Mouse (Mus musculus) CD8-positive naive resting alpha-beta T cell, adult 2 months (primary cell): Measurements from ENCODE around the gene Snrpc.

ENCODE experiments used
- DNase-seq, 2 experiments: peaks; one replicate each; pipeline ENCODE4 v3.0.0; 2022; ENCODE audit warnings: low read depth in 2 of 2, low spot score in 2 of 2

The Snrpc gene

DNA sequence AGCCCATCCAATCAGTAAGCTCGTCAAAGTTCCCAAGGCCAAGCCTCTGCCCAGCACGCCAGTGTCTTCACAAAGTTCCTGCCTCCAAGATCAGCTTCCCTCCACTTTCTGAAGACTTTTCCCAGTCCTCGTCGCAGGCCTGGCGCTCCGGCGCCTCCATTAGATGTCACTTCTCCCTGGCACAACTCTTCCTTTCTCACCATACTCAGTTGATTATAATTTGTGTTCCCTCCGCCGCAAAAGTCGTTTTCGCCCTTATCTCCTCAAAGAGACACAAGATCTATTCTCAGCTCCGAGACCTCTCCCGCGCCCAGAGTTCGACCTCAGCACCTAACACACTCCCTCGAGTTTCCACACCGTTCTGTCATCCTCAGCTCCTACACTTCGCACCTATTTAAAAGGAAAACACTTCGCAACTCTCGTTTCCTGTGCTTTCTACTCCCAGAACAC, 18.4 kb upstream of the Snrpc start:
- DNase-seq, result peak in 1 of 2 experiments; percentile 14

DNA sequence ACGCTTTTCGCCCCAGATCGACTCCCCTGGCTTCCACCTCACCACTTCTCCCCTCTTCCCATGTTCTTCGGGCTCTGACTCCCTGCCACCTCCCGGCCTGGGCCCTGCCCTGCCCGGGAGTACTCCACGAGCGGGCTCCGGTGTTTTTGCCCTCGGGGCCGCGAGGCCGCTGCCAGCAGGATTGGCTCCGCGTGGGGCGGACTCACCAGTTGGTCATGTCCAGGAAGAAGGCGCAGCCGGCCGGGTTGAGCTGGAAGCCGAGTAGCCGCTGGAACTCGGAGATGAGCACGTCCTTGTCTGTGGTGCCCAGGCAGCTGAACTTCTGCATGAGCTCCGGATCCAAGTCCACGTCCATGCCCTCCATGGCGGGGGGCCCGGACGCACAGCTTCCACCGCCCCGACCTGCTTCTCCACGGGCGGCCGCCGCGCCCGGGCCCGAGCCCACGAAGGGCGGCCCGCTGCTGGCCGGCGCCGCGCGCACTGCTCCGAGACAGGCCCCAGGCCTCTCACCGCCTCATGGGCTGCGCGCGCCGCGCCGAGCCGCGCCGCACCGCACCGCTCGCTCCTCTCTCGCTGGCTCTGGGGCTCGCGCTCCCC, 17.9 kb upstream of the Snrpc start:
- peak; percentile 51 to 58 for DNase-seq

- DNase-seq, result peak; percentile 99
These were observed 17.2 kb upstream of the Snrpc start, which contains the start of gene D17Wsu92e for GRCm38 (mm10) chr17:27820568-27821406. TSS of gene D17Wsu92e (minus strand) at chr17:27820648.

DNA sequence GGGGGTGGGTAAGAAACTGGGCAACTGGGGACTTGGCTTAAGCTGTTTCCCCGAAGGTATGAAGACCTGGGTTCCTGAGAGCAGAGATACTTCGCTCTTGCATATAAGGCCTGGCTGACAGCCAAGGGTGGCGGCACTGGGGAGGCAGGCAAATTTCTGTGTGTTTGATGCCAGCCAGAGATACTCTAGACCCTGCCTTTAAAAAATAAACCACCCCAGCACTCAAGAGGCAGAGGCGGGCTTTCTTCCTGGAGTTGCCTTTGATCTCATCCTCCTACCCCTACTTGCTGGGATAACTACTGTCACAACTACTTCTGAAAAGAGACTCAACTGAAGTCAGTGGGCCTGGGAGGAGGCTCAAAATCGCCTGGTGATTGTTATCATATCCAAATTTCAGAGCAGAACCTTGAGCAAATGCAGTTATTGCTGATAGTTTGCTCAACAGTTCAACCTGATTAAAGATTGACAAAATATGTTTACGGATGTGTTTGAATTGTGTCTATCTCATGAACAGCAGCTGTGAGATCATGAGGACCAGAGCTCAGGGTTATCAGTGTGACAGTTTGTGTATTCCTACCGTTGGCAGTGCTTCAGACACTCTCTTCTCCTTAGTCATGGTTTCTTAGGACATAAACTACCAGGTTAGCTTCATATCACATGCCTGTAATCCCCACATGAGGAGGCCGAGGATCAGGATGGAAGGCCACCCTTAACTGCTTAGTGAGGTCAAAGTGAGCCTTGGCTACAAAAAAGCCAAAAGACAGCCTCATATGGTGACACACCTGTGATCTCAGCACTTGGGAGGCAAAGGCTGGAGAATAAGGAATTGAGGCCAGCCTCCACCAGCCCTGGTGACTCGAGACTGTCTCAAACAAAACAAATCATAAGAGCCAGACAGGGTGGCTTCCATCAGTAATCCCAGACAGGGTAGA, 16.3 kb upstream of the Snrpc start:
- peak in 1 of 2 experiments; percentile 18 for DNase-seq

DNA sequence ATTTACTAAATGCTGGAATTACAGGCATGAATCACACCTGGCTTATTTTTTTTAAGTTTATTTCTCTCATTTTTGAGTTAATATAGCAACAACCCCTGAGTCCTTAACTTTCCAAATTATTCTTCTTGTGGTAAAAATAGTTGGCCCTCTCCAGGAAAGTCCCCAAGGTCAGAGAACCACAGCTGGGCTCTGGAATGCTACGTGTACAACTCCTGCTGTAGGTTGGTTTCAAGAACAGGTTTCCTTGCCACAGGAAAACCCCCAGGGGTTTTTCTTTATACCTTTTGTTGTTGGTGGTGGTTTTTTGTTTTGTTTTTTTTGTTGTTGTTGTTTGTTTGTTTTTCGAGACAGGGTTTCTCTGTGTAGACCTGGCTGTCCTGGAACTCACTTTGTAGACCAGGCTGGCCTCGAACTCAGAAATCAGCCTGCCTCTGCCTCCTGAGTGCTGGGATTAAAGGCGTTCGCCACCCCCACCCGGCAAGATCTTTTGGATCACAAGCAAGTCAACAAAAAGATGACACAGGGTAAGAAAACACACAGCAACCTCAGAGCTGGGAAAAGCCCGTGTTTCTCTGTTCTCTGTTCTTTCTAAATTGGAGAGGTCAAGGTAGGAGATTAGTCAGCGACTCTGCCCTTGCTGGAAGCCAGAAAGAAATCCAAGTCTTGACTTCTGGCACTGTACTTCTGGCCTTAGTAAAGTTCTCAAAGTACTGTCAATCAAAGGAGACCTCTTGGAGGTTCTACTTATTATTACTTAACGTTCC, 14.6 kb upstream of the Snrpc start:
- DNase-seq, result no peak

GRCm38 (mm10) chr17:27824941-27825340, 13.0 kb upstream of the Snrpc start:
- no peak for DNase-seq

GRCm38 (mm10) chr17:27825539-27825938, 12.4 kb upstream of the Snrpc start:
- DNase-seq, result no peak

DNA sequence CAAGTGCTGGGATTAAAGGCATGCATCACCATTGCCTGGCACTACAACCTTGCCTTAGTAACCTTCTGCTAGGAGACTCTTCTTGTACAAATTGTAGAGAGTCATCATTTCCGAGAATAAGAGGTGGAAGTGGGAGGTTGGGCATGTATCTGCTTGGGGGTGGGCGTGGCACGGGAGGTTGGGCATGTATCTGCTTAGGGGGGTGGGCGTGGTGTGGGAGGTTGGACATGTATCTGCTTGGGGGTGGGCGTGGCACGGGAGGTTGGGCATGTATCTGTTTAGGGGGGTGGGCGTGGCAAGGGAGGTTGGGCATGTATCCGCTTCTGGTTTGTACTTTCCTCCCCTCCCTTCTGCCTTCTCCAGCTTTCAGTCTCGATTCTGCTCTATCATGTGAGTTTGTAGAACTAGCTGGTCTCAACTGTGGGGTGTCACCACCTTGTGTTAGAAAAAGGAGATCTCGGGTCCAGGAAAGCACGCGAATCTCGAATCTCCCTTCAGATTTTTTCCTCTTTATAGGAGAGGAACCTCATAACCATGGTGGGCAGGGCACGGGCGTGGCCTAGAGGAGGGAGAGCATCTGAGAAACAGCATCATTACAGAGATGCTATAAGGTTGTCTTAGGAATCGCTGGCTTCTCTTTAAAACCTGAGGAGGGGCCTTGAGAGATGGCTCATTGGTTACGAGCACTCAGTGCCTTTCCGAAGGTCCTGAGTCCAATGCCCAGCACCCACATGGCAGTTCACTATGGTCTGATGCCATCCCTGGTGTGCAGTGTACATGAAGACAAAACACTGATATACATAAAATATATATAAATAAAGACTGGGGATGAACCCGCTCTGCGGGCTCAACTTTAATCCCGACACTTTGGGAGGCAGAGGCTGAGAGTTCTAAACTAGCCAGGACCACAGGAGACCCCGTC, 11.7 kb upstream of the Snrpc start:
- DNase-seq, result peak; percentile 80

- peak; percentile 32 to 44 for DNase-seq
These were observed 11.0 kb upstream of the Snrpc start for GRCm38 (mm10) chr17:27826908-27827383.

DNA sequence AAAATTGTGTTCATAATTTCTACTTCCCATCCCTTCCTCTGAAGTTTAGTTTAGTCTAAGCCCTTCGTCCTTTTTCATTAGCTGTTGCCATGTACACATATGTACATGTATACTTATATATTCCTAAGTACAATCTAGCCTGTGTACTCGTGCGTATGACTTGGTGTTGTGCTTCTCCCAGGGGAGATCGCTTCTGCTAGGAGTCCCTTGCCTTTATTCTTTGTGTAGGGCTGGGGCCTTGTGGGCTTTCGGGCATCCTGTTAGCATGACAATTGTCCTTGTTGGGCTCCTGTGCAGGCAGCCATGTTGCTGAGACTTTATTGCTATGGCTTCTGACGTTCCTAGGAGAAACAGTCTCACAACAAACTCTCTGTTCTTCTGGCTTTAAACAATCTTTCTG, 10.4 kb upstream of the Snrpc start:
- no peak for DNase-seq

DNA sequence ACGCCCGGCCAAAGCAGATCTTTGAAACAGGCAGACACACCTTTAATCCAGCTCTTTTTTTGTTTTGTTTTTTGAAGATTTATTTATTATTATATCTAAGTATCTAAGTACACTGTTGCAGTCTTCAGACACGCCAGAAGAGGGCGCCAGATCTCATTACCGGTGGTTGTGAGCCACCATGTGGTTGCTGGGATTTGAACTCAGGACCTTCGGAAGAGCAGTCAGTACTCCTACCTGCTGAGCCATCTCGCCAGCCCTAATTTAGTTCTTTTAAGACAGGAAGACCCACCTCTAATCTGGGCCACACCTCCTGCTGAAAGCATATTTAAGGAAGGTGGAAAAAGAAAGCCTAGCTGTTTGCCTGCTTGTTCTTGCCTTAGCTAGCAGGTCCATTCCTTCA, 7.5 kb upstream of the Snrpc start:
- DNase-seq, result no peak

DNA sequence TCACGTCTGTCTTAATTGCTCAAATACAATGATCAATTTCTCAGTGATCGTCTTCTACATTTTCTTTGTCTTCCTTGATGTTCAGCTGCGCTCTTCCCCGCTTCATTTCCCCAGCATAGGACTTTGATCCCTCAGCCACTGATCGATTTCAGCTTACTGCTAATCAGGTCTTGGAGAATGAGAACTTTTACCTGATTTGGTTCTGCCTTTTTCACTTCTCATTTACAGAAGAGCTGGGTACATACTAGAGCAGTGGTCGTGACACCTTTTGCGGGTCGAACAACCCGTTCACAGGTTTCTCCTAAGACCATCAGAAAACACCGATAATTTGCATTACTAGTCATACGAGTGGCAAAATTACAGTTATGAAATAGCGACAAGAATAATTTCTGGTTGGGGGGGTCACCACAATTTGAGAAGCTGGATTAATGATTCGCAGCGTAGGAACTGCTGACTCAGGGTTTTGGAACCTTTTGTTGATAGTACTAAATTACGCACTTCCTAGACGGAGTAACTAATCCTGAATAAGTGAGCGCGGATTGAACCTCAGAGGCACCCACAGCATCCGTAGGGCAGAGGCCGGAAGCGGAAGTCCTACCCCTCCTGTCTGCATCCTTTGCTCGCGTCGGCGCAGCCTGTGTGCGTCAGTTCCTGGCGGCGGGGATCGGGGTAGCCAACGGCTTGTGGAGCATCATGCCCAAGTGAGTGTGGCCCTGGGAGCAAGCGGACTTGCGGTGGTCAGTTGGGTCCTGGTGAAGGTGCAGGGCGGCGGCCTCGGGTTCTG, 1.7 kb downstream of the Snrpc start:
- DNase-seq, result peak; percentile 89 to 91

GRCm38 (mm10) chr17:27848351-27848750, 10.4 kb downstream of the Snrpc start:
- DNase-seq, result no peak

- DNase-seq, result no peak
These were observed 13.1 kb downstream of the Snrpc start for GRCm38 (mm10) chr17:27851076-27851475.

DNA sequence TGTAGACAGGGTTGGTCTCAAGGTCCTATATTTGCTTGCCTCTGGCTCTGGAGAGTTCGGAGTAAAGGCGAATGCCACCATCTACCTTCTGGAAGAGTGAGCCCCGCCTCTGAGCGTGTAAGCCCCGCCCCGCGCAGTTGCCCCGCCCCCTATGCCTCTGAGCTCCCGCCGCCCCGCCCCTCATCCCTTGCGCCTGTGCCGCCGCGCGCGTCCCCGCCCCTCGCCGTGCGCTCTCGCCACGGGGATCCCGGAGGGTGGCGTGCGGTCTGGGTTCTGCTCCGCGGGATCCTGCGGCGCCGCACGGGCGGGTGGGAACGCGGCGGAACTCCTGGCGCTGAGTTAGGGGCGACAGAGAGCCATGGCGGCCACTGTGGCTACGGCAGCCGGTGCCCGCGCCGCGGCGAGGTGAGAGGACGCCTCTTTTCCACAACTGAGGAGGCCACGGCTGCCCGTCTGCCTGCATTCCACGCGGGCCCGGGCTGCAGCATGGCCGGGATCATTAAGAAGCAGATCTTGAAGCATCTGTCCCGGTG, 18.4 kb downstream of the Snrpc start, which contains the start of gene Uhrf1bp1:
Uhrf1bp1 (plus strand) TSS at position 177 of the 533 bp plus-strand sequence.
- DNase-seq, result peak; percentile 51 to 70

- peak; percentile 11 to 21 for DNase-seq
These were observed 19.1 kb downstream of the Snrpc start for GRCm38 (mm10) chr17:27856798-27857648.
